Mouse (Mus musculus) ES-E14 (cell line): ENCODE results near the gene Matn3. TPM values are rescaled to one million over a fixed set of nuclear protein-coding genes. Genes with fewer than 3 reads are reported as not detected.

Source experiments
- DNase-seq: peaks from one replicate; pipeline ENCODE4 v3.0.0-alpha.2; 2013; ENCODE audit warnings: low read depth, low spot score
- H3K27ac ChIP-seq: 2 replicates; pipeline ENCODE4 v1.5.1; 2012; ENCODE audit warnings: low read depth, mild to moderate bottlenecking, low read length, moderate library complexity, mixed read lengths; ENCODE audit not compliant: poor library complexity, insufficient read depth, severe bottlenecking
- H3K36me3 ChIP-seq: 2 replicates; pipeline ENCODE4 v1.6.1; 2012; ENCODE audit warnings: mild to moderate bottlenecking, low read length, moderate library complexity, mixed read lengths; ENCODE audit not compliant: control insufficient read depth, poor library complexity, insufficient read depth, severe bottlenecking
- H3K4me1 ChIP-seq, 2 experiments: fragments of 150-350 bp in 1 of 2; sonication (generic) in 1 of 2; 2 replicates each; pipeline ENCODE4 v1.6.1; 2012; ENCODE audit warnings: low read length in 2 of 2, mild to moderate bottlenecking in 1 of 2, mixed read lengths in 1 of 2; ENCODE audit not compliant: control insufficient read depth in 2 of 2, insufficient read depth in 2 of 2, poor library complexity in 1 of 2
- H3K4me3 ChIP-seq, 2 experiments: fragments of 150-350 bp in 1 of 2; sonication (generic) in 1 of 2; 2 replicates each; pipeline ENCODE4 v1.5.1; 2012; ENCODE audit warnings: low read length in 2 of 2, low read depth in 1 of 2, mild to moderate bottlenecking in 1 of 2, mixed read lengths in 1 of 2; ENCODE audit not compliant: insufficient read depth in 1 of 2, poor library complexity in 1 of 2, severe bottlenecking in 1 of 2
- H3K9ac ChIP-seq: 2 replicates; pipeline ENCODE4 v1.6.1; 2012; ENCODE audit warnings: low read depth, mild to moderate bottlenecking, low read length, mixed read lengths; ENCODE audit not compliant: poor library complexity, insufficient read depth, severe bottlenecking
- H3K9me3 ChIP-seq: fragments of 150-350 bp; sonication (generic); 2 replicates; pipeline ENCODE4 v1.6.1; 2012; ENCODE audit warnings: low read depth, mild to moderate bottlenecking, low read length; ENCODE audit not compliant: control insufficient read depth, insufficient read depth
- CHD2 ChIP-seq: IDR thresholded peaks from 2 replicates; pipeline ENCODE4 v1.6.1; 2014; ENCODE audit warnings: mild to moderate bottlenecking, low read depth, low read length, inconsistent platforms
- HCFC1 ChIP-seq: IDR thresholded peaks from 2 replicates; pipeline ENCODE4 v1.6.1; 2012; ENCODE audit warnings: low read length, inconsistent platforms, borderline replicate concordance; ENCODE audit not compliant: insufficient read depth
- MAFK ChIP-seq: IDR thresholded peaks from 2 replicates; pipeline ENCODE4 v1.6.1; 2014; ENCODE audit warnings: mild to moderate bottlenecking, low read depth, low read length, inconsistent platforms; ENCODE audit not compliant: insufficient read depth
- ZC3H11A ChIP-seq: IDR thresholded peaks from 2 replicates; pipeline ENCODE4 v1.6.1; 2012; ENCODE audit warnings: low read depth, mild to moderate bottlenecking, inconsistent platforms, low read length, borderline replicate concordance
- ZNF384 ChIP-seq: IDR thresholded peaks from 2 replicates; pipeline ENCODE4 v1.6.1; 2012; ENCODE audit warnings: low read depth, low read length, inconsistent platforms
- in situ Hi-C, 2 experiments: fragments of 600-800 bp; cut with MboI; formaldehyde crosslinking; loops; one replicate each; pipeline ENCODE4 v1.15.1; 2025; ENCODE audit warnings: low sequenced_read_pairs in 2 of 2, inconsistent platforms in 1 of 2; ENCODE audit not compliant: unreplicated experiment in 2 of 2
- total RNA-seq: library from RNA; depleted of rRNA; stranded (reverse); fragments of 300-350 nt; gene quantifications from 2 replicates; pipeline ENCODE4 v1.2.3, GENCODE M21; 2012

Matn3 gene
- total RNA-seq, 1 experiment = 2.5 TPM

- H3K27ac ChIP-seq = no peak overlapping the region
- H3K4me3 ChIP-seq = no peak overlapping the region
- TF ChIP-seq MAFK (no peak), ZC3H11A (no peak), HCFC1 (no peak), ZNF384 (no peak), CHD2 (no peak)
These were observed 45.8 kb upstream of the Matn3 start for GRCm38 (mm10) chr12:8901934-8902333.

GRCm38 (mm10) chr12:8902479-8902878, 45.2 kb upstream of the Matn3 start:
- Histone ChIP-seq H3K27ac (no peak overlapping the region), H3K9me3 (no peaks in the 10 kb centered on the region)

More at GRCm38 (mm10) chr12:8901934-8902333, 45.8 kb upstream of the Matn3 start:
- DNase-seq = no peak
- H3K9ac ChIP-seq = no peak overlapping the region
- no peaks in the 10 kb centered on the region for H3K36me3 ChIP-seq
- H3K9me3 ChIP-seq = no peaks in the 10 kb centered on the region
- peaks cover 5 to 16% of the 10 kb centered on the region in 2 experiments; a peak in 3 of 4 replicates for H3K4me1 ChIP-seq
- in situ Hi-C loops = no loop called here

GRCm38 (mm10) chr12:8912860-8913685, 34.7 kb upstream of the Matn3 start:
- Histone ChIP-seq H3K9ac (peak overlapping the region; percentile 57), H3K36me3 (no peaks in the 10 kb centered on the region), H3K9me3 (no peaks in the 10 kb centered on the region), H3K27ac (no peak overlapping the region), H3K4me1 (peaks cover 15 to 20% of the 10 kb centered on the region in 2 experiments; a peak in 3 of 4 replicates), H3K4me3 (no peak overlapping the region)
- in situ Hi-C loops = no loop called here
- DNase-seq = no peak
- TF ChIP-seq HCFC1 (no peak), ZNF384 (no peak), CHD2 (no peak), MAFK (no peak), ZC3H11A (no peak)

More at GRCm38 (mm10) chr12:8902479-8902878, 45.2 kb upstream of the Matn3 start:
- Histone ChIP-seq H3K36me3 (no peaks in the 10 kb centered on the region), H3K4me3 (no peak overlapping the region), H3K4me1 (peaks cover 5 to 16% of the 10 kb centered on the region in 2 experiments; a peak in 3 of 4 replicates), H3K9ac (no peak overlapping the region)
- TF ChIP-seq HCFC1 = no peak
- TF ChIP-seq ZNF384 = no peak
- no peak for TF ChIP-seq MAFK
- TF ChIP-seq CHD2 = no peak
- TF ChIP-seq ZC3H11A = no peak
- no peak for DNase-seq
- in situ Hi-C loops = no loop called here

- no peak for DNase-seq
- no peak overlapping the region for H3K9ac ChIP-seq
- H3K9me3 ChIP-seq = no peaks in the 10 kb centered on the region
- in situ Hi-C loops = no loop called here
- no peaks in the 10 kb centered on the region for H3K36me3 ChIP-seq
- no peak overlapping the region for H3K27ac ChIP-seq
- H3K4me3 ChIP-seq = no peak overlapping the region
- H3K4me1 ChIP-seq = peaks cover 15 to 20% of the 10 kb centered on the region in 2 experiments; a peak in 3 of 4 replicates
- TF ChIP-seq ZNF384 (no peak), CHD2 (no peak), MAFK (no peak), ZC3H11A (no peak), HCFC1 (no peak)
These were observed 33.9 kb upstream of the Matn3 start for GRCm38 (mm10) chr12:8913701-8914340.
